Mouse (Mus musculus) skeletal muscle tissue, adult 2 months (tissue): ENCODE results near the gene Srbd1.

Source experiments
- DNase-seq: peaks from one replicate; pipeline ENCODE4 v3.0.0-alpha.2; 2012; ENCODE audit warnings: low read depth, low spot score

Srbd1 gene

DNA sequence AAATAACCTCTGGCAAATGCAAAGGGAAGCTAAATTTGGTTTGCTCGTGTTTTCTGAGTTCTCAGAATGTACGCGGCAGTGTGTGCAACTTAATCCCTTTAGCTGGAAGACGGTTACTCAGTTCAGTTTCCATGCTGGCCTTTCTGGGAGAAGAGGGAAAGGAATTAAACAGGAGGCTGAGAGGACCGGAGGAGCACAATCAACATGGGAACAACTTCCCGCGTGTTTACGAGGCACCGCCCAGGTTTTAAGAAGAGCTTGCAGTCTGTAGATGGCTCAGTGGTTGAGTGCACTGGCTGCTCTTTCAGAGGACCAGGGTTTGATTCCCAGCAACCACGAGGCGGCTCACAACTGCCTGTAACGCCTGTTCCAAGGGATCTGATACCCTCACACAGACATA is 109.8 kb downstream of the Srbd1 start:
- DNase-seq: peak; percentile 69

DNA sequence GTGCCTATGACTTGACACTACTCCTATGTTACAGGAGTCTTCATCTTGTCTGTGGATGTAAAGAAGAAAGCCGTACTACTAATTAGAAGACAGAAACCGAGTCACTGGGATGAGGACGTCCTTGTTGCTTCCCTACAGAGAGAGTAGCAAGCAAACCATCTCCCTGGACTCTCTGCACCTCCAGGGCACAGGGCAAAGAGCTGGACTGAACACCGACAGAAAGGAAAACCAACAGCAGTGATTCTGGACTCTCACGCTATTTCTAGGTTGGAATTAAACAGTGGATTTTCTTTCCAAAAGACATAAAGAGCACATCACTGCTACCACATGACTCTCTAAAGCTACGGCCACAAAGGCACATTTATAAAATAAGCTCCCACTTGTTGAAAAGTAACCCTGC is 110.3 kb downstream of the Srbd1 start:
- DNase-seq: no peak

DNA sequence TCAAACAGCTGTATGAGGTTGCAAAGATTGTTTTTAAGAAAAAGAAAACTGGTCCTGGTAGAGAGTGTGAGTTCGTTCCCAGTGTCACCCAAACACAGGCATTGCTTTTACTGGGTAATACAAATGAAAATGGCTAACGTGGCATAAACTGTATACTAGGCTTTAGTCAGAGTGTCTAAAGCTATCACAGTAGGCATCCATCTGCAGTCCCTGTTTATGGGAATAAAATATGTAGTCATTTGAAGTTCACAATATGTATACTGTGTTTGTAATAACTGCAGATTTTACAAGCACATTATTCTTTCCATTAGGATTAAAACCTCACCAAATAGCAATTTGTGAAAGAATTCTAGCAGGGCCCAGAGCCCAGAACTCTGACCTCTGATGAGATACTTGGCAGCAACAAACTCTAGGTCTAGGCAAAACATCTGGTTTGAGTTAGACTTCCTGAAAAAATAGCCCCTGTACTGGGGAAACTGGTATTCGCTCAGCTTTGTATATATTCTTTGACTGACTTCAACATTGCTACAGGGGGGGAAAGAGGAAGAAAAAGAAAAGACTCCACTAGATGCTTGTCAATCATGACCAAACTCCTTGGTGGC is 112.8 kb downstream of the Srbd1 start:
- peak; percentile 47 for DNase-seq

DNA sequence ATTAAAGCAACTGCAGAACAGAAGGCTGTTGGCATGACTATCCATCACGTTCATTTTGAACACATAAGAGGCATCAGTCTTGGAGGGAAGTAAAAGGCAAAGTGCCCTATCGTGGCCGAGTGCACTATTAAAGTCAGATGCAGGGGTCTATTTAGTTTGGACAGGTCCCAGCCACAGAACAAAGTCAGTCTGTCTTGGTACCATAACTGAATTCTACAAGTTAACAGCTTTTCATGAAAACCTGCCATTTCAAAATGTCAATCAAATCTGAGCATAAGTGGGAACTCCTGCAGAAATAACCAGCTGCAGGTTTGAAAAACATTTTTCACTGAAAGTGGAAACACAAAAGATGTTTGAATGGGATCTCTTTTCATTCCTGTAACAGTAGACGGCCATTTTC is 115.0 kb downstream of the Srbd1 start:
- no peak for DNase-seq

DNA sequence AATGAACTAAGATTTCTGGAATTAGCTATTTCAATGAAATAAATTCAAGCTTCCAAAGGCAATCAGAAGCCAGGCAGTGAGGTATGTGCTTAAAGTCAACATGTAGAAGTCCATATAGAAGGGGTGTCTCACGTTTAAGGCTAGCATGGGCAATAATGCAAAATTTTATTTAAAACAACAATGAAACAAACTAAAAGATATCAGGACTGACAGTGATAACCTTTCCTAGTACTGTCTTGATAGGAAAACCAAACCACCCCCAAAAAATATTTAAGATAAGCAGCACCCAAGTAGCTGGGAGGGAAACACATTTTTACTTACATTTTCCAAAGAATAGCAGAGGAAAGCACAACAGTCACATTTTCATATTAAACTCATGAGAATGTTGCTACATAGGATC is 115.8 kb downstream of the Srbd1 start:
- DNase-seq: no peak

GRCm38 (mm10) chr17:86027577-86028199 is 117.3 kb downstream of the Srbd1 start:
- DNase-seq: no peak

DNA sequence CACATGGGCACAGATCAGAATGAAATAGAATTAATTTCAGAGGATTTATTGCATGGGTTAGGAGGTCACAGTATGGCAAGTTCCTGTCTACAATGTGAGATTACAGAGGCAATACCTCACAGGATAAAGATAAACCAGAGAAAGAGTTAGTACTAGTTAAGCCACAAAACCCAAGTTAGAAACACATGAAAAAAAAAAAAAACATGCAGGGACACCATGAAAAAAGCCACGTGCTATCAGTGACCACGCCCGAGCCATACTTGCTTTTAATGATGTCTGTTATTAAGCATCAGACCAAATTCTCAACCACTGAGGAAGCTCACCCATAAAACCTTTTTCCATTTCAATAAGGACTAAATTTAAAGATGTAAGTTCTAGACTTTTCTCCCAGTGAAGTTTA is 120.4 kb downstream of the Srbd1 start:
- no peak for DNase-seq

DNA sequence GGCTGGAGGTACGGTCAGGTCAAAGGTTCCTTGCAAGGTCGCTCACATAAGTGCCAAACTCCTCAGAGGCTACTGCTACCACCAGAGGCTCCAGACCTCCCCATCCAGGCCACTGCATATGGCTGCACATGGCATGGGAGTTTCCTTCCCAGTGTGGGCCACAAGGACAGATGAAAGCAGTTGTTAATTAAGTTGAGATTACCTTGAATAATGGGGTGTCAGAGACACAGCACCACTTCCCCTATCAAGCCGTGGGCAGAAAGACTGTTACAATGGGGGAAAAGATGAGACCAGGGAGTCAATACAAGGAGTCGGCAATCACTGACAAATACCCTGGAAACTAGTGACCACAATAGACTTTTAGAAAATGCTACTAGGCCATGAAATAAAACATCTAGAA is 122.6 kb downstream of the Srbd1 start:
- no peak for DNase-seq

- no peak for DNase-seq
Observed at GRCm38 (mm10) chr17:86021815-86022214, 123.2 kb downstream of the Srbd1 start.

DNA sequence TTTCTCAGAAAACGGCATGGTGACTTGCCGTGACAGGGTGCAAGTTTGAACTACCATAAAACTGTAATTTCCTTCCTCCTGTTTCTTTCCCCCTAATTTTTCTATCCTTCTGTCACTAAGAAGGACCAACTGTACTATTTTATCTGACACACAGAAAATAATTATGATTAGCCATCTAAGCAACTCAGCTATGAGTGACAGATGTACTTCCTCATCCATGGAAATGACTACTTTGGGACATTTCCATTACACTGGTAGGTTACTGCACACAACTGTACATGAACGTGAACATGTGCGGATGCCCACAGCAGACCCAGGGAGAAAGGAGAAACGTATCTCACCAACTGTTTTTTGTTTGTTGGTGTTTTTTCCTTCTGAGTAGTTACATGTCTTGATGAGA is 123.7 kb downstream of the Srbd1 start:
- no peak for DNase-seq

GRCm38 (mm10) chr17:86019793-86020192 is 125.2 kb downstream of the Srbd1 start:
- DNase-seq: no peak

DNA sequence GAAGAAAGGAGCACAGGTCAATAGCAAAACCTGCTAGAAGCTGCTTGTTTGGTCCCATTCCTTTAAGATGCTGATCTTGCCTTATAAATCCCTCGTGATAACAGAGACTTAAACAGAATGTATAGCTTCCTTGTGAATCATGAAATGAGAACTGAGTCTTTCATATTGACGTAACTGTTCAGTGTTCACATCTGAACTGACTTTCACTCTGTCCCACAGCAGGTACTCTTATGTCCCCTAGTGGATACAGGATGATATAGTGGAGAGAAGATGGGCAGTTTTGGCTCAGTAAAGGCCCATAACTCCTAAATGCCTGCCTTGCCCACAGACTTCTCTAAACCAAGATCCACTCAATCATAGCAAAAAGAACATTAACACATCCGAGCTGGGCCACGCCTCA is 130.7 kb downstream of the Srbd1 start:
- DNase-seq: no peak

DNA sequence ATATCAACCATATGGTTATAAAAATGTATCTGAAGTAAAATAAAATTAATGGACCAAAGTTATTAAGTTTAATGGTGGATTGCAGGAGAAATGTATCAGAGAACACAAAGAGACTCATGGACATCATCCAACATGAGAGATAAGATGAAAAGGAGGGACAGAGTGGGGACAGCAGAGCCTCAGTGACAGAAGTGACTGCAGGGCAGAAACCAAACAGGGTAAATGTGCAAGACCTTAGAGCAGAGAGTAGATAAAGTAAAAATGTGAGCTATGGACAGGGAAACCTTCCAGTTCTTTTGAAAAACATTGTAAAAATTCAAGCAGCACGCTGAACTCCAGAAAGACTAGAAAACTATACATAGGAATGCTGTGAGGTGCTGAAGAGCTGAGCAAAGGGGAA is 132.4 kb downstream of the Srbd1 start:
- no peak for DNase-seq

DNA sequence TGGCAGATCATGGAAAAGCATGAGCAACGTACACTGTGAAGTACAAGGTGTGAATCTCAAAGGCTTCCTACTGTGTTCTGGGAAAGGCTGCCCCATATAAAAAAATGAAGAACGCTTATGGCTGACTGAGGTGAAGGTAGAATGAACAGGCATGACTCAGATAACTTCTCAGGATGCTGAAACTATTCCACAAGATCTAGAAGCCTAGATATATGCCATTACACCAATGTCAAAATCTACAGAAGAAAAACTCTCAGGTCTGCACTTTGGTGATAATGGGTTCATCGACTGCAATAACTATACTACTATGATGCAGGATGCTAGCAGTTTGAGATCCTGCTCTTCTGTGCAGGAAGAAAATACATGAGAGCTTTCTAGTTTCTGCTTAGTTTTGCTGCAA is 133.1 kb downstream of the Srbd1 start:
- DNase-seq: no peak

GRCm38 (mm10) chr17:86008401-86008800 is 136.6 kb downstream of the Srbd1 start:
- DNase-seq: peak; percentile 18

DNA sequence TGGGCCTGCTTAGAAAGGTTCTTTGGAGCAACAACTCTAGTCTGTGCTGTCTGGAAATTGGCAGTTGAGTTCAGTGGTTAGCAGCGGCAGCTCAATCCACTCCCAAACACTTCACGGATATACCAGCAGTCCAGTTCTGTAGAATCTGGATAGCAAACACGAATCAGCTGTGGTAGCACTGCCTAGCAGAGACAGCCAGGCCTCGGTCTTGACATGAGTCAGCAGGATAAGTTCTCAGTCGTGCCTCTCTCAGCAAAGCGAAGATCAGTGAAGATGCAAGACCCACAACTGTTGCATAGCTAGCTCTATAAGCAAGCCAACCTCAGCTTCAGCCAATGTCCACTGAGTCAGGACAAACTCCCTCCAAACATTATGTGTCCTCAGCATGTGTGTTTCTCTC is 142.9 kb downstream of the Srbd1 start:
- no peak for DNase-seq

DNA sequence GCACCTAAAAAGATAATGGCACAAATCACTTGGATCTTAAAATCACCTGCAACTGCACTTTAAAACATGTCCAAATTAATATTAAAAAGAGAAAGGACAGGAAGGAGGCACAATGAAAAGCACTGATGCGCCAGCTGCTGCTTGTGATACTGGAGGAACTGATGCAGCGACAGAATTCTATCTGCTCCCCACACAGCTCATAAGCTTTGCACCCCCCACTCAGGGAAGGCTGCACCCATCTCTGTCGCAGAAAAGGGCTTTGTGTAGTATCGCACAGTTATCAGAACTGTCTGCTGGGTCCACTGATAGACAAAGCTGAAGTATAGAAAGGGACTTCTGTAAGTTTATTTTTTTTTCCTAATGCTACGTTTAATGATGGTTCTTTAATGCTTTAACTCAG is 143.3 kb downstream of the Srbd1 start:
- DNase-seq: no peak

- DNase-seq: peak; percentile 52
Observed at GRCm38 (mm10) chr17:85995727-85996126, 149.2 kb downstream of the Srbd1 start.

- no peak for DNase-seq
Observed at GRCm38 (mm10) chr17:85995086-85995485, 149.9 kb downstream of the Srbd1 start.

GRCm38 (mm10) chr17:85989058-85989769 is 155.8 kb downstream of the Srbd1 start:
- no peak for DNase-seq

- DNase-seq: no peak
Observed at GRCm38 (mm10) chr17:85987531-85987930, 157.4 kb downstream of the Srbd1 start.

DNA sequence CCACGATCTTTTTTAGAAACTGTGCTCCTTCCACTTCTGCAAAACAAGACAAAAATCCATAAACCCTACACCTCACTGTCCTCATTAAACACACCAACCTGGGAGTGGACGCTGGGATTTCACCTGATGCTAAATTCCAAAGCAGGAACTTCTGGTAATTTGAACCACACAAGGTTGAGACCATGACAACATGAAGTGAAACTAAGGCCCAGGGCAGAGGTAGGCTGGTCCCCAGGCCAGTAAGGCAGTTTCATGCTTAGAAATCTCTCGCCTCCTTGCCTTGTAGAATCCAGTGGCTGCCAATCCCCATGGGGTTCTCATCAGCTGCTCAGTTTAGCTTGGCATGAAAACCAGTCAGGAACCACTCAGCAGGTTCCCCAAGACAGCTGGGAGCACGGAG is 158.4 kb downstream of the Srbd1 start:
- no peak for DNase-seq

GRCm38 (mm10) chr17:85986181-85986580 is 158.8 kb downstream of the Srbd1 start:
- DNase-seq: no peak
